Mouse (Mus musculus): ENCODE data around the gene Tbrg1. TPM values are rescaled to one million over a fixed set of nuclear protein-coding genes. Genes with fewer than 3 reads are reported as not detected.
A peak's percentile ranks its signal among the peaks of the same experiment; 100 is the strongest.

Tbrg1 gene
- total RNA-seq (2014; rRNA removed) (35.0 and 35.8 TPM in 2 replicates), polyA plus RNA-seq (2012; rRNA removed) (19.2 and 23.8 TPM in 2 replicates)

DNA sequence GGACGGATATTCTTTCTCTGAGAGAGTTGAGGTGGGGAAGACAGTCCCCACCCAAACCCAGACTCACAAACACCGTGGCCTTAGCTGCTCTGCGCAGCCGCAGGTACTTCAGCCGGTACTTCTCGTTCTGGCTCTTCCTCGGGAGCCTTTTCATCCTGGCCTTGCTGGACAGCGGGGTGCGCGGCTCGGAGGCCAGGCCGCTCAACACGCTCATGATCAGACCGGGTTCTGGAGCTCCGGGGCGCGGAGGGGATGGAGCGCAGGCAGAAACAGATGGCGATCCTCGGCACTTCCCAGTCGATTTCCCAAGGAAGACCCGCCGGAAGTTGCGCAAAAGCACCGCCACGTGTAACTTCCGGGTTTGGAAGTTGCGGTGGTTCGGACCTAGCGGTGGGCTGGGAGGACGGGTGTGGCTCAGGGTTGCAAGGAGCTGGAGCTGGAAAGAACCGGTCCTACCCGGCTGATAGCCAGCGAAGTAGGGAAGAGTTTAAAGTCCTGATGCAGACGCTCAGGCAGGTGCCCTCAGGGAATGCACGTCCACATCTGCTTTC is at the start of gene Tbrg1:
Tbrg1 (minus strand) TSS at position 382 of the 551 bp plus-strand sequence.
- H3K27me3 ChIP-seq (ENCODE audit: control insufficient read depth, insufficient read depth, low read length) = no peaks in the 10 kb centered on the region
- peaks cover 3% of the 10 kb centered on the region; the same call in 1 of the 2 replicates for H3K4me1 ChIP-seq (ENCODE audit: control insufficient read depth, insufficient read depth, low read length)
- H3K36me3 ChIP-seq (ENCODE audit: control insufficient read depth, insufficient read depth, low read length) = peaks cover 26% of the 10 kb centered on the region
- no peaks in the 10 kb centered on the region for H3K79me2 ChIP-seq (ENCODE audit: control insufficient read depth, insufficient read depth, low read length)
- peak; percentile 77 for DNase-seq (ENCODE audit: extremely low read depth, low read depth, low spot score)
- under 1% methylated on average over 36 of the region's 36 CpGs for WGBS
- H3K9ac ChIP-seq (ENCODE audit: low read depth, low read length) = peak within 1 kb of the TSS; percentile 78
- 0 out of 2 replicates have a peak, but pooled peaks have one; percentile 31 for TF ChIP-seq POLR2A (IDR thresholded peaks at IDR 0.05; ENCODE audit: extremely low read depth, insufficient read depth, low read length)
- no peak for TF ChIP-seq CTCF (IDR thresholded peaks at IDR 0.05; ENCODE audit: low read depth, low read length)
- H3K4me3 ChIP-seq (ENCODE audit: insufficient read depth, low read depth, low read length) = peak within 1 kb of the TSS; percentile 87
- H3K27ac ChIP-seq (replicated peaks; ENCODE audit: insufficient read depth, low read depth, low read length) = peak within 1 kb of the TSS; percentile 59

DNA sequence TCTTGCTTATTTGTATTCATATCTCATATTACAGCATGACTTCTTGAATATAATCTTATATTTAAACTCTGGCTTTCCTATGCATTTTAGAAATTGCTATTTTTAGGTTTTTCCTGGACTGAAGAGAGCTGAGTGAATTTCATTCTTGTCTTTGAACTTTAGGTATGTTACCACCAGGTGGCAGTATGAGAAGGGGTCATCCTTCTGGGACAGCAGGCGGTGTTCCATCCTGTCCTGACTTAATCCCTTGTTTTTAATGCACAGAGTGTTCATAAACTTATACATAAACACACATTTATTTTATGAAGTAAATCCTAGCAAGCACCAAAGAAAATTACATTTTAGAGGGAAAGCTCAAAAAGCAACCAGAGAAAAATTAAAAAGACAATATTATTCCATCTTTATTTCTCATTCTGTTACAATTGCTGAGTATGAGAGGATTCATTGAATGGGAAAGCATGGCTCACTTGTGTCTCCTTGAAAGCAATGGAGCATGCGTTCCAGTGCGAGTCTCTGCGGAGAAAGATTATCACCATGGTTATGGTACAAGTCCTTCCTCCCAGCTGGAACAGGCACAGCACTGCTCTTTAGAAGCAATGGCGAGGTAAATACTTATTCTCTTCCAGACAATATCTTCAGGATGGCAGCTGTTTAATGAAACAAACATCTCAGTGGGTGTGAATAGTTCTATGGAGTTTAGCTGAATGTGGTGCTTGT is 33.0 kb upstream of the Tbrg1 start:
- H3K27ac ChIP-seq (replicated peaks; ENCODE audit: insufficient read depth, low read depth, low read length) = no peak overlapping the region
- H3K4me3 ChIP-seq (ENCODE audit: insufficient read depth, low read depth, low read length) = no peak overlapping the region
- H3K79me2 ChIP-seq (ENCODE audit: control insufficient read depth, insufficient read depth, low read length) = no peaks in the 10 kb centered on the region
- no peaks in the 10 kb centered on the region for H3K36me3 ChIP-seq (ENCODE audit: control insufficient read depth, insufficient read depth, low read length)
- DNase-seq (ENCODE audit: extremely low read depth, low read depth, low spot score) = peak; percentile 29
- 64% methylated on average over 5 of the region's 5 CpGs for WGBS
- no peaks in the 10 kb centered on the region for H3K27me3 ChIP-seq (ENCODE audit: control insufficient read depth, insufficient read depth, low read length)
- no peak overlapping the region for H3K9ac ChIP-seq (ENCODE audit: low read depth, low read length)
- TF ChIP-seq CTCF (IDR thresholded peaks at IDR 0.05; ENCODE audit: low read depth, low read length) (peak; percentile 44; the same call in 1 of the 2 replicates), POLR2A (IDR thresholded peaks at IDR 0.05; ENCODE audit: extremely low read depth, insufficient read depth, low read length) (no peak)
- no peaks in the 10 kb centered on the region for H3K4me1 ChIP-seq (ENCODE audit: control insufficient read depth, insufficient read depth, low read length)

DNA sequence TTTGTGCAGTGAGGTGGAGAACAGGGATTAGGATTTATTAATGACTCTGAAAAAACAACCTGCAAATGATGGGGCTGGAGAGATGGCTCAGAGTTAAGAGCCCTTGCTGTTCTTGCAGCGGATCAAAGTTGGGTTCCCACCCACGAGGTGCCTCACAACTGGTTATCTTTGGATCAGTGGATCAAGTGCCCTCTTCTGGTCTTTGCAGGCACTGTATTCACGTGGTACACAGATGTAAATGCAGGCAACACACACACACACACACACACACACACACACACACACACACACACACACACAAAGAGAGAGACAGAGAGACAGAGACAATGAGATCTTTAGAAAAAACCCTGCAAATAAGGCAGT is 30.8 kb upstream of the Tbrg1 start:
- Histone ChIP-seq H3K4me1 (ENCODE audit: control insufficient read depth, insufficient read depth, low read length) (no peaks in the 10 kb centered on the region), H3K36me3 (ENCODE audit: control insufficient read depth, insufficient read depth, low read length) (no peaks in the 10 kb centered on the region), H3K79me2 (ENCODE audit: control insufficient read depth, insufficient read depth, low read length) (no peaks in the 10 kb centered on the region), H3K4me3 (ENCODE audit: insufficient read depth, low read depth, low read length) (no peak overlapping the region), H3K27ac (replicated peaks; ENCODE audit: insufficient read depth, low read depth, low read length) (no peak overlapping the region), H3K27me3 (ENCODE audit: control insufficient read depth, insufficient read depth, low read length) (no peaks in the 10 kb centered on the region), H3K9ac (ENCODE audit: low read depth, low read length) (no peak overlapping the region)
- WGBS = 48% methylated on average over 3 of the region's 3 CpGs
- no peak for DNase-seq (ENCODE audit: extremely low read depth, low read depth, low spot score)
- TF ChIP-seq CTCF (IDR thresholded peaks at IDR 0.05; ENCODE audit: low read depth, low read length) (no peak), POLR2A (IDR thresholded peaks at IDR 0.05; ENCODE audit: extremely low read depth, insufficient read depth, low read length) (no peak)

DNA sequence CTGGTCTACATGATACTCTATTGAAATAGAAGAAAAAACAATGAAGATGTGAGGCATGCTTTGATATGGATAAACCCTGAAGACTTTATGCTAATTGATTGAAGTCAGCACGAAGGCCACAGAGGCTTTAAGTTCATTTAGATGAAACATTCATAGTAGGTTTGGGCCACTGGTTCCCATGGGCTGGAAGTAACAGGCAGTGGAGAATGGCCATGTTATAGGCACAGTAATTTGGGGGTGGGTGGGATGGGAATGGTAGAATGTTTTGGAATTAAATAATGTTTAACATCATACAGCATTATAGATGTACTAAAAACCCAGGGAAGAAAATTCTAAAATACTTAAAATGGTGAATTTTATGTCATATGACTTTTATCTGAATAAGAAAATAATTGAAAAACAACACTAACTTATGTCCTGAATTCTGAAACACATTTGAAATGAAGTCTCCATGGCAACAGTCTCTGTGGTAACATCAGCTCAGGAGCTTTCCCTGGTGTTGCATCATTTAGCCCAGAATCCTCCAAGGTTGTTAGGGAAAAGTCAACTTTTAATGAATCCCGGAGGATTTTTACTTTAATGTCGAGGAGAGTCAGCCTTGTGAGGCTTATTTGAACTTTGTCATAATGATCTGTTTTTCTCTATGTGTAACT is 30.3 kb upstream of the Tbrg1 start:
- Histone ChIP-seq H3K4me1 (ENCODE audit: control insufficient read depth, insufficient read depth, low read length) (no peaks in the 10 kb centered on the region), H3K4me3 (ENCODE audit: insufficient read depth, low read depth, low read length) (no peak overlapping the region), H3K79me2 (ENCODE audit: control insufficient read depth, insufficient read depth, low read length) (no peaks in the 10 kb centered on the region), H3K27ac (replicated peaks; ENCODE audit: insufficient read depth, low read depth, low read length) (no peak overlapping the region), H3K9ac (ENCODE audit: low read depth, low read length) (no peak overlapping the region), H3K36me3 (ENCODE audit: control insufficient read depth, insufficient read depth, low read length) (no peaks in the 10 kb centered on the region), H3K27me3 (ENCODE audit: control insufficient read depth, insufficient read depth, low read length) (no peaks in the 10 kb centered on the region)
- WGBS = 68% methylated on average over 3 of the region's 3 CpGs
- DNase-seq (ENCODE audit: extremely low read depth, low read depth, low spot score) = no peak
- no peak for TF ChIP-seq CTCF (IDR thresholded peaks at IDR 0.05; ENCODE audit: low read depth, low read length)
- TF ChIP-seq POLR2A (IDR thresholded peaks at IDR 0.05; ENCODE audit: extremely low read depth, insufficient read depth, low read length) = no peak

DNA sequence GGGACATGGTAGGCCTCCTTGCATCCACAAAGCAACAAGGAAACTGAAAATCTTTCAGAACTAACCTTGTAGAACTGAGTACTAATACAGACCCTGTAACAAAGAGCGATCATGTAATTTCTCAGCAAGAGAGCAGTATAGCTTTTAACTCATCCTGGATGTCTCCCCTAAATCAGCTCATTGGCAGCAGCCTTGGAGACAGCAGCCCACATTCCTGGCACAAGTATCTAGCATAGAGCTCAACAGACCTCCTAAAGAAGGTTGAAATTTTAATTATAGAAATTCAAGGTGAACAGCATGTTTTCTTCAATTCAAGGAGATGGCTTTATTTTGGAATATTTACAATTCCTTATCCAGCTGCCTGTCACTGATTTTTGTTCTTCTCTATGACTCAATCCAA is 24.0 kb upstream of the Tbrg1 start:
- 94% methylated on average over 1 of the region's 1 CpGs for WGBS
- no peak for DNase-seq (ENCODE audit: extremely low read depth, low read depth, low spot score)
- Histone ChIP-seq H3K36me3 (ENCODE audit: control insufficient read depth, insufficient read depth, low read length) (no peaks in the 10 kb centered on the region), H3K9ac (ENCODE audit: low read depth, low read length) (no peak overlapping the region), H3K79me2 (ENCODE audit: control insufficient read depth, insufficient read depth, low read length) (no peaks in the 10 kb centered on the region), H3K27me3 (ENCODE audit: control insufficient read depth, insufficient read depth, low read length) (no peaks in the 10 kb centered on the region), H3K4me1 (ENCODE audit: control insufficient read depth, insufficient read depth, low read length) (no peaks in the 10 kb centered on the region), H3K27ac (replicated peaks; ENCODE audit: insufficient read depth, low read depth, low read length) (no peak overlapping the region), H3K4me3 (ENCODE audit: insufficient read depth, low read depth, low read length) (no peak overlapping the region)
- TF ChIP-seq POLR2A (IDR thresholded peaks at IDR 0.05; ENCODE audit: extremely low read depth, insufficient read depth, low read length) = no peak
- no peak for TF ChIP-seq CTCF (IDR thresholded peaks at IDR 0.05; ENCODE audit: low read depth, low read length)
